Mouse (Mus musculus) liver, postnatal 0 days (tissue): Measurements from ENCODE around the gene Emc8.

Experiments
- CTCF ChIP-seq: sonication (generic); IDR thresholded peaks from 2 replicates; pipeline ENCODE4 v1.5.1; 2016; ENCODE audit warnings: antibody characterized with exemption, low read depth
- EP300 ChIP-seq: IDR thresholded peaks from 2 replicates; pipeline ENCODE4 v1.6.1; 2016; ENCODE audit warnings: antibody characterized with exemption, low read depth, mild to moderate bottlenecking

DNA sequence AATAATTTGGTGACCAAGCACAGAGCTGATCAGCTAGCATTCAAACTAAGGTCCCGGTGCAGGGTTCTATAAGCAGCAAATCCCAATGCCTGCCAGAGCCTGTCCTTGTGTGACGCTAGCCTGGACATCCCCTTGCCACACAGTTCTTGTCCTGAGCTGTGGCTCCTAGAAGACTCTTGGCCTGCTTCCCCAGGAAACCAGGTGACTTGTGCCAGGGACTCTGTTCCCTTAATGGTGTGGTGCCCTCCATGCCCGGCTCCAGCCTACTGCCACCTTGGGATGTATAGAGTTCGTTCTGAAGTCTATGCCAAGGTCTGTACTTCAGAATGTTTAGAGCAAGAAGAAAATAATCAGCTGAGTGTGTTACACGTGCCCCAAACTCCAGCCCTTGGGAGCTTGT is 18.2 kb upstream of the Emc8 start:
- TF ChIP-seq CTCF (no peak), EP300 (no peak)
